Mouse (Mus musculus) limb, embryonic 14.5 days (tissue): Measurements from ENCODE around the gene Gm9745. TPM values are rescaled to one million over a fixed set of nuclear protein-coding genes. Genes with fewer than 3 reads are reported as not detected.
"Not testable (repeated sequence)": the region's sequence is repeated elsewhere in the genome, so short reads cannot be mapped to it uniquely, and the experiment has no call there.

ENCODE experiments used
- ATAC-seq: fragments of 200-750 bp; cut with Nextera tagmentation; 2 replicates; pipeline ENCODE4 v1.8.0; 2017; ENCODE audit warnings: low read depth, moderate number of reproducible peaks, moderate TSS enrichment; ENCODE audit not compliant: low FRiP score
- DNase-seq: peaks from one replicate; pipeline ENCODE4 v3.0.0-alpha.2; 2015; ENCODE audit warnings: low spot score
- H3K27ac ChIP-seq: fragments of 300-500 bp; sonication (generic); replicated peaks from 2 replicates; pipeline ENCODE4 v1.5.1; 2014; ENCODE audit warnings: low read depth, mild to moderate bottlenecking, low read length, moderate library complexity, mixed read lengths
- H3K27me3 ChIP-seq: fragments of 300-500 bp; sonication (generic); 2 replicates; pipeline ENCODE4 v1.6.1; 2014; ENCODE audit warnings: low read length, mixed read lengths; ENCODE audit not compliant: control insufficient read depth, insufficient read depth
- H3K36me3 ChIP-seq: fragments of 300-500 bp; sonication (generic); 2 replicates; pipeline ENCODE4 v1.6.1; 2014; ENCODE audit warnings: mild to moderate bottlenecking, low read length, moderate library complexity, mixed read lengths; ENCODE audit not compliant: control insufficient read depth, insufficient read depth
- H3K4me1 ChIP-seq: fragments of 300-500 bp; sonication (generic); 2 replicates; pipeline ENCODE4 v1.6.1; 2014; ENCODE audit warnings: antibody characterized with exemption, low read length, mixed read lengths; ENCODE audit not compliant: control insufficient read depth, insufficient read depth
- H3K4me2 ChIP-seq: fragments of 300-500 bp; sonication (generic); replicated peaks from 2 replicates; pipeline ENCODE4 v1.6.1; 2014; ENCODE audit warnings: low read depth, mild to moderate bottlenecking, low read length, moderate library complexity; ENCODE audit not compliant: severe bottlenecking
- H3K4me3 ChIP-seq: fragments of 300-500 bp; sonication (generic); replicated peaks from 2 replicates; pipeline ENCODE4 v1.5.1; 2014; ENCODE audit warnings: low read length
- H3K9ac ChIP-seq: fragments of 300-500 bp; sonication (generic); 2 replicates; pipeline ENCODE4 v1.6.1; 2014; ENCODE audit warnings: mild to moderate bottlenecking, low read depth, low read length, moderate library complexity; ENCODE audit not compliant: severe bottlenecking
- H3K9me3 ChIP-seq: fragments of 300-500 bp; sonication (generic); 2 replicates; pipeline ENCODE4 v1.6.1; 2016; ENCODE audit warnings: low read length; ENCODE audit not compliant: control insufficient read depth
- POLR2A ChIP-seq: fragments of 200-500 bp; IDR thresholded peaks from 2 replicates; pipeline ENCODE4 v1.8.0; 2012; ENCODE audit warnings: inconsistent platforms, mild to moderate bottlenecking, moderate library complexity, borderline replicate concordance; ENCODE audit not compliant: insufficient read depth, insufficient read length; ENCODE audit errors: extremely low read depth
- WGBS: fragments of 180-500 bp; shearing (Covaris S2); extraction: QIAGEN DNeasy Blood & Tissue Kit; methylation state at CpG from one replicate; pipeline ENCODE4 v1.1.7; 2014; 5-methylcytosine and 5-hydroxymethylcytosine counted together
- microRNA-seq: library from miRNA; unstranded; fragments of <30 nt; microRNA quantifications from one replicate; pipeline ENCODE4, GENCODE M21; 2016
- polyA plus RNA-seq, 2 experiments: library from polyadenylated mRNA; depleted of rRNA in 1 of 2; stranded (reverse) in 1 of 2; unstranded in 1 of 2; fragments of >200 nt; fragmentation: Nextera tagmentation in 1 of 2; extraction: Ambion mirVana in 1 of 2; gene quantifications; 2 replicates each; pipeline versions ENCODE4 v1.2.1 to v1.2.3; 2012 to 2014

Gene Gm9745
- polyA plus RNA-seq, 2 experiments, result not detected

DNA sequence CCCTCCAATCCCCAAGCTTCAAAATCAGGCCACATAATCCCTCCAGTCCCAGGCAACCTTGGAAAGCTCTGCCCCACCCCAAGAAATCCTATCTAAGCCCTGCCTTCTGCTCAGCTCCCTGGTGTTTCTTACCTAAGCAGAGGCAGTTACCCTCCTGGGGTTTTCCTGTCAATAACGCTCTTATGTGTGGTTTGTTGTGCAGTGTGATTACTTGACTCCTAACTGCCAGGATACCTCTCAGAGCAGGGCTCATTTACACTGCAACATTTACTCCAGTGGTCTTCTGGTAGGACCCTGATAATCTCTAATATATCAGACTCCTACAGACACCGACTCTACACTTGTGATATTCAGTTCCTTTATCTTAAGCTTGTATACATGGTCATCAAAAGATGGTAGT lies 14.5 kb downstream of the Gm9745 start:
- no peaks in the 10 kb centered on the region for H3K4me1 ChIP-seq
- WGBS, result 53% methylated on average over 2 of the region's 2 CpGs
- no peak overlapping the region for H3K4me3 ChIP-seq
- no peak overlapping the region for H3K9ac ChIP-seq
- no peak overlapping the region for H3K4me2 ChIP-seq
- no peak for TF ChIP-seq POLR2A
- DNase-seq (no peak), ATAC-seq (no peak)
- no peaks in the 10 kb centered on the region for H3K36me3 ChIP-seq
- H3K27ac ChIP-seq, result no peak overlapping the region
- no peaks in the 10 kb centered on the region for H3K9me3 ChIP-seq
- no peaks in the 10 kb centered on the region for H3K27me3 ChIP-seq

DNA sequence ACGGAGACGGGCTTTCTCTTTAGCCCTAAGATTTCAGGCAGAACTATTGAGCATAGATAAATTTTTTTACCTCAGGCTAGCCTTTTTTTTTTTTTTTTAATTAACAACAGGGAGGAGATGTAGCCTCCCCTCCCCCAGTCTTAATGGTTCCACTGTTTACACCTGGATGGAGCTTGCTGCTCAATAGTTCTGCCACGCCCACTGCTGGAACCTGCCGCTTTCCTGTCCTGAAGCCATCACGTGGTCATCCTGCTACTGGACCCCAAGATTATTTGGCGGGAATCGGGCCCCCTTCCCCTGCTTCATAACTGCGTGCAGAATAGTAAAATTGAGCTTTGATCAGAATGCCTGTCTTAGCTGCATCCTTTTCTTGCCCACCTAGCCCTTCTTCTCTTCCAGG lies 34.1 kb downstream of the Gm9745 start:
- WGBS, result 94% methylated on average over 8 of the region's 8 CpGs
- not testable (repeated sequence) for H3K27me3 ChIP-seq, H3K4me3 ChIP-seq, ATAC-seq, H3K36me3 ChIP-seq, DNase-seq, H3K9ac ChIP-seq, H3K27ac ChIP-seq, H3K4me2 ChIP-seq, H3K9me3 ChIP-seq, H3K4me1 ChIP-seq

GRCm38 (mm10) chr13:8905986-8906385 lies 42.0 kb downstream of the Gm9745 start:
- H3K4me3 ChIP-seq, ATAC-seq, H3K27me3 ChIP-seq, H3K27ac ChIP-seq, H3K4me1 ChIP-seq, H3K9me3 ChIP-seq, DNase-seq, H3K4me2 ChIP-seq, H3K9ac ChIP-seq, H3K36me3 ChIP-seq: not testable (repeated sequence)
- WGBS, result 82% methylated on average over 2 of the region's 2 CpGs

Small RNA genes within 50 kb of the gene (microRNA-seq; reads per million reads assigned to microRNA genes)
- gene Gm22750, result not detected

Other genes starting within 250 kb of the Gm9745 start
- gene Wdr37, start 76.3 kb downstream of the Gm9745 start, polyA plus RNA-seq (2012; rRNA removed), result 16.2 and 17.2 TPM in 2 replicates
- 19.8 and 21.1 TPM in 2 replicates for gene Wdr37, start 76.3 kb downstream of the Gm9745 start, polyA plus RNA-seq (2014; fragmentation: Nextera tagmentation; extraction: Ambion mirVana)
- gene Idi1, start 62.7 kb downstream of the Gm9745 start, polyA plus RNA-seq (2012; rRNA removed), result 31.0 and 35.7 TPM in 2 replicates
- gene Idi1, start 62.7 kb downstream of the Gm9745 start, polyA plus RNA-seq (2014; fragmentation: Nextera tagmentation; extraction: Ambion mirVana), result 46.1 and 56.1 TPM in 2 replicates
- gene Idi2, start 4.6 kb upstream of the Gm9745 start, polyA plus RNA-seq (2012; rRNA removed), result 0.04 TPM in 1 of 2 replicates, not detected in the other
- not detected in 2 replicates for gene Idi2, start 4.6 kb upstream of the Gm9745 start, polyA plus RNA-seq (2014; fragmentation: Nextera tagmentation; extraction: Ambion mirVana)
- gene Gtpbp4, start 47.9 kb upstream of the Gm9745 start, polyA plus RNA-seq (2012; rRNA removed), result 21.0 and 30.6 TPM in 2 replicates
- gene Gtpbp4, start 47.9 kb upstream of the Gm9745 start, polyA plus RNA-seq (2014; fragmentation: Nextera tagmentation; extraction: Ambion mirVana), result 76.1 and 78.3 TPM in 2 replicates
- gene Larp4b, start 145.7 kb upstream of the Gm9745 start, polyA plus RNA-seq (2012; rRNA removed), result 22.6 and 23.9 TPM in 2 replicates
- 40.0 and 40.9 TPM in 2 replicates for gene Larp4b, start 145.7 kb upstream of the Gm9745 start, polyA plus RNA-seq (2014; fragmentation: Nextera tagmentation; extraction: Ambion mirVana)